Mouse (Mus musculus) heart, adult 2 months (tissue): ENCODE data around the gene Bphl.

Experiments used
- CTCF ChIP-seq: fragments of 200-600 bp; IDR thresholded peaks from 2 replicates; pipeline ENCODE4 v1.8.1; 2022; ENCODE audit warnings: antibody characterized with exemption, mild to moderate bottlenecking, moderate library complexity
- EP300 ChIP-seq: fragments of 200-500 bp; IDR thresholded peaks from 2 replicates; pipeline ENCODE4 v1.6.1; 2011; ENCODE audit warnings: low read depth, low read length, control low read depth; ENCODE audit not compliant: insufficient read depth
- POLR2A ChIP-seq: fragments of 200-500 bp; IDR thresholded peaks from 2 replicates; pipeline ENCODE4 v1.6.1; 2011; ENCODE audit warnings: mild to moderate bottlenecking, low read depth, low read length, control low read depth; ENCODE audit not compliant: insufficient read depth

GRCm38 (mm10) chr13:34038901-34039341, 1.5 kb downstream of the Bphl start:
- TF ChIP-seq CTCF (no peak), POLR2A (no peak), EP300 (no peak)
